Mouse (Mus musculus): ENCODE measurements at regions not wholly inside any gene's neighbourhood (a gene's known extent, or its start where the extent isn't known, plus 50 kb on each side); places are given as distances from the start of the nearest gene placed in this dataset.

DNA sequence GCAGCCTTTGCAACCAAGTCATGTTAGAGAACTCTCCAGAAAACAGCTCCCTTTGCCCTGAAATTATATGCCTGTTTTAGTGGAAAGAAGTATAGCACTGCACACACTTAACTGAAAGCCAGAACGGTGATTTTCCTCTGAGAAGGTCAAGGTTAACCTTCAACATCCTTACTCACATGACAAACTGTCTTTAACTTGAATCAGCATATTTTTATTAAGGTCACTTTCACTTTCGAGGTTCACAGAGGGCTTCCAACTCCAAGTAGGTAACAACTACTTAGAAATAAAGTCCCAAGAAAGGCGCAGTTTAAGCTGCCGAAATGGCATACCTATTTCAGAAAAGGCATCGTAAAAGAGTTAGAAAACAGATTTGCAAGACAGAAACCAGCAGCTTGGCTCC is 502.4 kb downstream of the Adgrl2 start:
- Histone ChIP-seq H3K4me3 (ENCODE audit: insufficient read depth, low read length) (no peak overlapping the region), H3K4me1 (ENCODE audit: control insufficient read depth, insufficient read depth, low read length) (no peaks in the 10 kb centered on the region), H3K27ac (ENCODE audit: insufficient read depth, low read length) (no peak overlapping the region)
- TF ChIP-seq CTCF (IDR thresholded peaks at IDR 0.05; ENCODE audit: borderline replicate concordance, insufficient read depth, low read length) (no peak), POLR2A (IDR thresholded peaks at IDR 0.05; ENCODE audit: low read depth, low read length) (no peak)

DNA sequence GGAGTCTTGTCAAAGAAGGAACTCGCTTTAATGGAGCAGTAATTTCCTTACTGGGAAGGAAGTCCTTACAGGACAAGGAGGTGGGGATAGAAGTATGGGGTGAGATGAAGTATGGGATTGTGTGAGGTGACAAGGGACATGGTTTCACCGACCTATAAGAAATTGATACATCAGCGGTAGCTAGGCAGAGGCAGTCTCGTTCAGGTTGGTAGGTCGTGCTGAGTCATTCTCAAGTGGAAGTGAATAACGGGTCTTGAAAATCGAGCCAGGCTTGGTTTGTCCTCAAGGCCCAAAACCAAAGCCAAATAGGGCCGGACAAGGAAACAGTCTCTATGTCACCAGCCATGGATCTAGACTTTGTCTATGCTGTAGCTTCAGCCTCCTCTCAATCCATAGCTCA is 514.5 kb downstream of the Adgrl2 start:
- Histone ChIP-seq H3K4me3 (ENCODE audit: insufficient read depth, low read length) (no peak overlapping the region), H3K27ac (ENCODE audit: insufficient read depth, low read length) (no peak overlapping the region), H3K4me1 (ENCODE audit: control insufficient read depth, insufficient read depth, low read length) (no peaks in the 10 kb centered on the region)
- TF ChIP-seq CTCF (IDR thresholded peaks at IDR 0.05; ENCODE audit: borderline replicate concordance, insufficient read depth, low read length), result no peak

- TF ChIP-seq POLR2A (IDR thresholded peaks at IDR 0.05; ENCODE audit: low read depth, low read length) (no peak), CTCF (IDR thresholded peaks at IDR 0.05; ENCODE audit: borderline replicate concordance, insufficient read depth, low read length) (no peak)
- no peak overlapping the region for H3K4me3 ChIP-seq (ENCODE audit: insufficient read depth, low read length)
These were observed 517.4 kb downstream of the Adgrl2 start for GRCm38 (mm10) chr3:148472943-148473444.

GRCm38 (mm10) chr3:148465456-148465855 is 524.9 kb downstream of the Adgrl2 start:
- Histone ChIP-seq H3K4me3 (ENCODE audit: insufficient read depth, low read length) (no peak overlapping the region), H3K4me1 (ENCODE audit: control insufficient read depth, insufficient read depth, low read length) (no peaks in the 10 kb centered on the region), H3K27ac (ENCODE audit: insufficient read depth, low read length) (no peak overlapping the region)
- TF ChIP-seq POLR2A (IDR thresholded peaks at IDR 0.05; ENCODE audit: low read depth, low read length) (no peak), CTCF (IDR thresholded peaks at IDR 0.05; ENCODE audit: borderline replicate concordance, insufficient read depth, low read length) (no peak)

More at GRCm38 (mm10) chr3:148472943-148473444, 517.4 kb downstream of the Adgrl2 start:
- no peak overlapping the region for H3K27ac ChIP-seq (ENCODE audit: insufficient read depth, low read length)
- no peaks in the 10 kb centered on the region for H3K4me1 ChIP-seq (ENCODE audit: control insufficient read depth, insufficient read depth, low read length)

DNA sequence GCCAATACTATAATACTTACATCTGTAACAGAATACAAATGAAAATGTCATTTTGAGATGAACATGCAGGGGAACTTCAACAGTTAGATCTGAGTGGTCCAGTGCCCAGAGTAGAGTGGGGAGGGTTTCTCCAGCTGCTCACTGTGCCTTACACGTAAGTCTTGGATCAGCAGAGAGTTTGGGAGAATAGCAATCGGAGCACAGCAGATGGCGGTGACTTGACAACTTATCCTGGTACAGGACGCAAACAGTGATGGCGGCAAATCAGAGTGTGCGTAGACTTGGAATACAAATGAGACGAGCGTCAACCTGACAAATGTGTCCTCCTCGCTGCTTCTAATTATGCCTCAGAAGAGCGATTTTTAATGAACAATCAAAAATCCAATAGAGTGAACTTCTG is 527.6 kb downstream of the Adgrl2 start:
- H3K4me3 ChIP-seq (ENCODE audit: insufficient read depth, low read length), result no peak overlapping the region
- H3K4me1 ChIP-seq (ENCODE audit: control insufficient read depth, insufficient read depth, low read length), result no peaks in the 10 kb centered on the region
- H3K27ac ChIP-seq (ENCODE audit: insufficient read depth, low read length), result no peak overlapping the region
- no peak for TF ChIP-seq CTCF (IDR thresholded peaks at IDR 0.05; ENCODE audit: borderline replicate concordance, insufficient read depth, low read length)
- no peak for TF ChIP-seq POLR2A (IDR thresholded peaks at IDR 0.05; ENCODE audit: low read depth, low read length)

GRCm38 (mm10) chr3:148448888-148449287 is 541.5 kb downstream of the Adgrl2 start:
- TF ChIP-seq POLR2A (IDR thresholded peaks at IDR 0.05; ENCODE audit: low read depth, low read length), result no peak
- Histone ChIP-seq H3K4me1 (ENCODE audit: control insufficient read depth, insufficient read depth, low read length) (no peaks in the 10 kb centered on the region), H3K27ac (ENCODE audit: insufficient read depth, low read length) (no peak overlapping the region), H3K4me3 (ENCODE audit: insufficient read depth, low read length) (no peak overlapping the region)

DNA sequence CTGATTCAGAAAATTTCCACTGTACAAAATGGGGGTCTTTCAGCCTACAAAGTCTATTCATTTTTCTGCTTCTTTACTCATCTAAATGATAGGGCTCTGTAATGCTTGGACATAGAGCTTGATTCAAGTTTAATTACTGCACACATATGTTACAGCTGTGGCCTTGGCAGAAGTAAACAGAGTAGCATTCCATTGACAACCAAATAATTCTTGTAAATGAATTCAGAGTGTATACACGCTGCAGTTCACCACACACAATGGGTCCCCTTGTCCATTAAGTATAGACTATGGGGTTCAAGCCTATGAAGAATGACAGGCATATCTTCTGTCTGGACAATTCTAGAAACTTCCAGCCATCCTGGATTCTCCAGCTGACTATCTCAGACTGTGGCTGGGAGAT is 541.9 kb downstream of the Adgrl2 start:
- TF ChIP-seq POLR2A (IDR thresholded peaks at IDR 0.05; ENCODE audit: low read depth, low read length), result no peak
- no peak for TF ChIP-seq CTCF (IDR thresholded peaks at IDR 0.05; ENCODE audit: borderline replicate concordance, insufficient read depth, low read length)
- Histone ChIP-seq H3K4me3 (ENCODE audit: insufficient read depth, low read length) (no peak overlapping the region), H3K4me1 (ENCODE audit: control insufficient read depth, insufficient read depth, low read length) (no peaks in the 10 kb centered on the region), H3K27ac (ENCODE audit: insufficient read depth, low read length) (no peak overlapping the region)

DNA sequence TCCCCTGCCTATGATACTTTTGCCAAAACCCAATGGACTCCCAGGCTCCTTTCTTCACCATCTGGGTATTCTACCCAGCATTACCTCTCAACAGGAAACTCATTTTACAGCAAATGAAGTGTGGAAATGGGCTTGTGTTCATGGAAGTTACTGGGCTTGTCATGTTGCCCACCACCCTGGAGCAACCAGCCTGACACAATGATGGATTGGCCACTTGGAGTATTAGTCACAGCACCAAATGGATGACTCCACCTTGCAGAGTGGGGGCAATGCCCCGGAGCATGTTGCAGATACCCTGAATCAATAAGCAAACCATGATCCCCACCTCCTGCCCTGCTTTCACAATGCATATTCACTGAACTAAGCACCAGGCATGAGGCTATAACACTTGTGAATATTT is 543.5 kb downstream of the Adgrl2 start:
- Histone ChIP-seq H3K4me1 (ENCODE audit: control insufficient read depth, insufficient read depth, low read length) (peaks cover 2% of the 10 kb centered on the region; the same call in 1 of the 2 replicates), H3K27ac (ENCODE audit: insufficient read depth, low read length) (no peak overlapping the region), H3K4me3 (ENCODE audit: insufficient read depth, low read length) (no peak overlapping the region)
- TF ChIP-seq CTCF (IDR thresholded peaks at IDR 0.05; ENCODE audit: borderline replicate concordance, insufficient read depth, low read length), result no peak
- TF ChIP-seq POLR2A (IDR thresholded peaks at IDR 0.05; ENCODE audit: low read depth, low read length), result no peak

DNA sequence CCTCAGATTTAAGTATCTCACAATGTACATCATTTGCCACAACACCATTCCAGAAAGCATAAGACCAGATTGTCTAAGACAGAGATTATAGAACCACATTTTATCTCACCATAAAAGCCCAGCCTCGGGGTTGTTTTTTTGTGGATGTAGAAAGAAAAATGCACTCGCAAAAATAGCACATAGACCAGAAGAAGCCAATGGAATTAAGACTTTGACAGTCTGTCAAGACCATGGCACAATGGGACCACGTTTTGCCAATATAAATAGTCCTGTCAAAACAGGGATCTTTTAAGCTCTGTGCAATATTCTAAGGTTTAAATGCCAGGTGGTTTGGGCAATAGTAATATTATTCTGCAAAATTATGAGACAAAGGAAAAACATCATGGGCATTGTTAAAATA is 547.3 kb downstream of the Adgrl2 start:
- no peak overlapping the region for H3K27ac ChIP-seq (ENCODE audit: insufficient read depth, low read length)
- peaks cover 2% of the 10 kb centered on the region; the same call in 1 of the 2 replicates for H3K4me1 ChIP-seq (ENCODE audit: control insufficient read depth, insufficient read depth, low read length)
- TF ChIP-seq CTCF (IDR thresholded peaks at IDR 0.05; ENCODE audit: borderline replicate concordance, insufficient read depth, low read length), result no peak
- TF ChIP-seq POLR2A (IDR thresholded peaks at IDR 0.05; ENCODE audit: low read depth, low read length), result no peak
- H3K4me3 ChIP-seq (ENCODE audit: insufficient read depth, low read length), result no peak overlapping the region

DNA sequence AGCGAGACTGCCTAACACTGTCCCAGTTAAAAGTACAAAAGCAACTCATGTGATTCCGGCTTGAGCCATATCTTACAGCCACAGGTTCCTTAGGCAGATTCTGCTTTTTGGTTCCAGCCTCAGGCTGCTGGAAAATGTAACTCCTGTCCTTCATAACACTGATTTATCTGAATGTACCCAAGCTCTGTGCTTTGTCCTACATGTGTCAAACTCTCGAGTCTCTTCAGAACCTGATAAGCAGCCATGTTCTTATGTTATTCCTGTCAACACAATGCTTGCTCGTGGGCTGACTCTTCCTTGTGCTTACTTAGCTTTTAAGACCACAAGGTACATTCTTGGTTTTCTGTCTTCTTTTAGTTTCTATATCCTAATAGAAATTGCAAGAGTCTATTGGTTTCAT is 556.3 kb downstream of the Adgrl2 start:
- Histone ChIP-seq H3K27ac (ENCODE audit: insufficient read depth, low read length) (no peak overlapping the region), H3K4me1 (ENCODE audit: control insufficient read depth, insufficient read depth, low read length) (no peaks in the 10 kb centered on the region), H3K4me3 (ENCODE audit: insufficient read depth, low read length) (no peak overlapping the region)
- TF ChIP-seq CTCF (IDR thresholded peaks at IDR 0.05; ENCODE audit: borderline replicate concordance, insufficient read depth, low read length) (no peak), POLR2A (IDR thresholded peaks at IDR 0.05; ENCODE audit: low read depth, low read length) (no peak)

All from embryonic fibroblast, embryonic 13.5 days (primary cell).